Mouse (Mus musculus) hindbrain, postnatal 0 days (tissue): Measurements from ENCODE around the gene Idh3b. TPM values are rescaled to one million over a fixed set of nuclear protein-coding genes. Genes with fewer than 3 reads are reported as not detected.

Source experiments
- ATAC-seq: fragments of 200-750 bp; cut with Nextera tagmentation; 2 replicates; pipeline ENCODE4 v1.8.0; 2017; ENCODE audit warnings: mild to moderate bottlenecking, moderate TSS enrichment, moderate library complexity
- DNase-seq: peaks from one replicate; pipeline ENCODE4 v3.0.0-alpha.2; 2015; ENCODE audit warnings: low spot score
- H3K27ac ChIP-seq: fragments of 300-500 bp; sonication (generic); 2 replicates; pipeline ENCODE4 v1.5.1; 2014; ENCODE audit warnings: mild to moderate bottlenecking
- H3K27me3 ChIP-seq: fragments of 300-500 bp; sonication (generic); 2 replicates; pipeline ENCODE4 v1.6.1; 2014; ENCODE audit warnings: low read length, mixed read lengths; ENCODE audit not compliant: insufficient read depth
- H3K36me3 ChIP-seq: fragments of 300-500 bp; sonication (generic); 2 replicates; pipeline ENCODE4 v1.6.1; 2014; ENCODE audit warnings: low read length, mixed read lengths; ENCODE audit not compliant: insufficient read depth
- H3K4me1 ChIP-seq: fragments of 300-500 bp; sonication (generic); 2 replicates; pipeline ENCODE4 v1.6.1; 2014; ENCODE audit warnings: antibody characterized with exemption, low read length, mixed read lengths; ENCODE audit not compliant: insufficient read depth
- H3K4me2 ChIP-seq: fragments of 300-500 bp; sonication (generic); 2 replicates; pipeline ENCODE4 v1.6.1; 2014; ENCODE audit warnings: low read depth, mild to moderate bottlenecking, low read length, moderate library complexity, mixed read lengths
- H3K4me3 ChIP-seq: fragments of 300-500 bp; sonication (generic); 2 replicates; pipeline ENCODE4 v1.5.1; 2014; ENCODE audit warnings: low read length
- H3K9ac ChIP-seq: fragments of 300-500 bp; sonication (generic); replicated peaks from 2 replicates; pipeline ENCODE4 v1.6.1; 2014; ENCODE audit warnings: mild to moderate bottlenecking, low read length, moderate library complexity, mixed read lengths
- H3K9me3 ChIP-seq: fragments of 300-500 bp; sonication (generic); 2 replicates; pipeline ENCODE4 v1.6.1; 2016; ENCODE audit warnings: low read length, mixed read lengths
- CTCF ChIP-seq: IDR thresholded peaks from 2 replicates; pipeline ENCODE4 v1.5.1; 2016; ENCODE audit warnings: antibody characterized with exemption, control low read depth, low read depth
- WGBS: fragments of 180-500 bp; shearing (Covaris S2); extraction: QIAGEN DNeasy Blood & Tissue Kit; methylation state at CpG from one replicate; pipeline ENCODE4 v1.1.7; 2014; 5-methylcytosine and 5-hydroxymethylcytosine counted together
- polyA plus RNA-seq: library from polyadenylated mRNA; unstranded; fragments of >200 nt; fragmentation: Nextera tagmentation; extraction: Ambion mirVana; gene quantifications from 2 replicates; pipeline ENCODE4 v1.2.1, GENCODE M21; 2015
- total RNA-seq: library from RNA; depleted of rRNA; stranded (reverse); fragments of >200 nt; gene quantifications from 2 replicates; pipeline ENCODE4 v1.2.3, GENCODE M21; 2014

The Idh3b gene
- total and polyA plus RNA-seq, 2 experiments from 2014 or later: 161 to 215 TPM

- no peak overlapping the region for H3K4me2 ChIP-seq
- H3K9ac ChIP-seq: no peak overlapping the region
- DNase-seq: no peak
- peaks cover 6% of the 10 kb centered on the region for H3K4me1 ChIP-seq
- H3K36me3 ChIP-seq: no peaks in the 10 kb centered on the region
- no peaks in the 10 kb centered on the region for H3K9me3 ChIP-seq
- 66% methylated on average over 4 of the region's 4 CpGs for WGBS
- no peak overlapping the region for H3K4me3 ChIP-seq
- ATAC-seq: no peak
- no peak overlapping the region for H3K27ac ChIP-seq
- H3K27me3 ChIP-seq: no peaks in the 10 kb centered on the region
- TF ChIP-seq CTCF: no peak
Measured at GRCm38 (mm10) chr2:130289086-130289485, 4.7 kb upstream of the Idh3b start.

DNA sequence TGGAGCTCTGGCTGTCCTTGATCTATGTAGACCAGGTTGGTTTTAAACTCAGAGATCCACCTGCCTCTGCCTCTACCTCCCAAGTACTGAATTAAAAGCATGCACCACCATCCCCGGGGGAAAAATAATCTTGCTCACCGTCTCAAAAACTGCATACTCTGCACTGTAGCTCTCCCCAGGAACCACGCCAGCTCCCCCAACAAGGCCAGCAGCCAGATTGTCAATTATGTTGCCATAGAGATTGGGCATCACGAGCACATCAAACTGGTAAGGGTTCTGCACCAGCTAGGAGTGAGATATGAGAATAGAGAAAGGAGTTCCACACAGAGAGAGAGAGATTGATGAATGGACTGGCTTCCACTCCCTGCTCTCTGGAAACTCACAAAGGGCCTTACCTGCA lies 3.5 kb downstream of the Idh3b start:
- DNase-seq (no peak), ATAC-seq (no peak)
- Histone ChIP-seq H3K27me3 (no peaks in the 10 kb centered on the region), H3K4me2 (no peak overlapping the region), H3K4me3 (no peak overlapping the region), H3K27ac (no peak overlapping the region), H3K4me1 (peaks cover 10% of the 10 kb centered on the region), H3K9me3 (no peaks in the 10 kb centered on the region), H3K36me3 (peaks cover 49% of the 10 kb centered on the region), H3K9ac (no peak overlapping the region)
- no peak for TF ChIP-seq CTCF
- WGBS: 45% methylated on average over 4 of the region's 4 CpGs

GRCm38 (mm10) chr2:130280224-130280623 lies 4.1 kb downstream of the Idh3b start:
- no peak for DNase-seq

GRCm38 (mm10) chr2:130279600-130280091 lies 4.7 kb downstream of the Idh3b start:
- Histone ChIP-seq H3K9me3 (no peaks in the 10 kb centered on the region), H3K9ac (no peak overlapping the region), H3K4me3 (no peak overlapping the region), H3K4me2 (no peak overlapping the region), H3K4me1 (peaks cover 12% of the 10 kb centered on the region), H3K27ac (no peak overlapping the region), H3K36me3 (peaks cover 50% of the 10 kb centered on the region), H3K27me3 (no peaks in the 10 kb centered on the region)
- TF ChIP-seq CTCF: no peak
- 48% methylated on average over 8 of the region's 8 CpGs for WGBS
- DNase-seq: no peak
- ATAC-seq: no peak

More at GRCm38 (mm10) chr2:130280224-130280623, 4.1 kb downstream of the Idh3b start:
- no peak for TF ChIP-seq CTCF
- no peaks in the 10 kb centered on the region for H3K9me3 ChIP-seq
- H3K36me3 ChIP-seq: peaks cover 50% of the 10 kb centered on the region
- H3K9ac ChIP-seq: no peak overlapping the region
- no peak overlapping the region for H3K4me3 ChIP-seq
- WGBS: 68% methylated on average over 7 of the region's 7 CpGs
- H3K27ac ChIP-seq: no peak overlapping the region
- no peak overlapping the region for H3K4me2 ChIP-seq
- H3K4me1 ChIP-seq: peaks cover 15% of the 10 kb centered on the region
- no peaks in the 10 kb centered on the region for H3K27me3 ChIP-seq
- ATAC-seq: no peak

GRCm38 (mm10) chr2:130275649-130276048 lies 8.7 kb downstream of the Idh3b start:
- Histone ChIP-seq H3K4me1 (peaks cover 5% of the 10 kb centered on the region), H3K27ac (no peak overlapping the region), H3K36me3 (peaks cover 37% of the 10 kb centered on the region), H3K9ac (no peak overlapping the region), H3K4me2 (peak overlapping the region; percentile 87), H3K4me3 (peak overlapping the region; percentile 70), H3K27me3 (no peaks in the 10 kb centered on the region), H3K9me3 (no peaks in the 10 kb centered on the region)
- ATAC-seq (no peak), DNase-seq (peak; percentile 78)
- TF ChIP-seq CTCF: peak; percentile 78
- 44% methylated on average over 6 of the region's 6 CpGs for WGBS

DNA sequence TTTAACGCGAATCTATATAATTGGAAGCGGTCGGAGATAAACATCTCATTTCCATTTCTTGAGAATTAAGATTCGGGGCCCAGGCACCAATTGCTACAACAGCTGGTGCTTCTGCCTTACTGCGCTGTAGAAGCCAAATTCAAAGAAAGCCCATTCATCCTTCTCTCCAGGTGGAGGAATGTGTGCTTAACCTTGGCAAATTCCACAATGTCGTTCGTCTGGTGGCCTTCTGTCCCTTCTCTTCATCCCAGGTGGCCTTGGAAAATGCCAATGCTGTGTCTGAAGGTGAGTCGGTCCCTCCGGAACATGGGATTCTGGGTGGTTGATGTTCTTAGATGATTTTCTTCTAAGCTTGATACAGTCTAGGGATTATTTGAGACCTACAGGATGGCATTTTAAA lies 9.5 kb downstream of the Idh3b start:
- DNase-seq (no peak), ATAC-seq (no peak)
- peak overlapping the region; percentile 96 for H3K27ac ChIP-seq
- H3K9me3 ChIP-seq: no peaks in the 10 kb centered on the region
- no peak for TF ChIP-seq CTCF
- peaks cover 30% of the 10 kb centered on the region for H3K36me3 ChIP-seq
- H3K4me3 ChIP-seq: peak overlapping the region; percentile 70
- H3K4me1 ChIP-seq: peaks cover 5% of the 10 kb centered on the region
- 1% methylated on average over 10 of the region's 10 CpGs for WGBS
- peak overlapping the region; percentile 87 for H3K4me2 ChIP-seq
- H3K27me3 ChIP-seq: no peaks in the 10 kb centered on the region
- peak overlapping the region; percentile 83 for H3K9ac ChIP-seq

DNA sequence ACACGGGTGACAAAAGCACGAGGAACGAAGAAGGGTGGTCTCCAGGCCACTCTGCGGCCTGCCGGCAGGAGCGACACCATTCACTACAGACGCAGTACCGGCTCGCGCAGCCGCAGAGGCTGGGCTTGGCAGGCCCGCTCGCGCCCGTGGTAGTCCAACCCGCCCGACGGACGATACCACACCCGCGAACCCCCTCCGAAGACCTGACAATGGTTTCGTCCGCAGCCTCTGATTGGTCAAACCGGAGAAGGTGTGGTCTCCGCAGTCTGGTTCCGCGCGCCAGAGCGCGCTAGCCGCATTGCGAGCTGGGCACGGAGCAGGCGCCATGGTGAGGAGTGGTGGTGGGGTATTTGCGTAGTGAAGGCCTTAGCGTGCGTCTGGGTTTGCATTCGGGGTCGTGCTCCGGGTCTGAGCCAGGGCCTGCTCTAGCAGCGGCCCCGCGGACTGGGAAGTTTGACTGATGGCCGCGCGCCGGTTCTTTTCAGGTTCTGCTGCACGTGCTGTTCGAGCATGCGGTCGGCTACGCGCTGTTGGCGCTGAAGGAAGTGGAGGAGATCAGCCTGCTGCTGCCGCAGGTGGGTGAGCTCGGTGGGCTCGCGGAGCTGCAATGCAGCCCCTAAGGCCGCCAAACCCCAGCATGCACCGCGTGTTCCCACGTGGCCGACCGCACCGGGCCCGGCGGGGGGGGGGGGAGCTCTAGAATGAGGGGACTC lies 10.0 kb downstream of the Idh3b start, which contains the start of gene Nop56:
Gene Nop56, plus strand, starts transcription at position 282 of the 713 bp plus-strand sequence.
- H3K4me3 ChIP-seq: peak within 1 kb of the TSS; percentile 70
- peak within 1 kb of the TSS; percentile 83 for H3K9ac ChIP-seq
- DNase-seq (peak; percentile 99), ATAC-seq (peak; percentile 97)
- H3K9me3 ChIP-seq: no peaks in the 10 kb centered on the region
- peaks cover 25% of the 10 kb centered on the region for H3K36me3 ChIP-seq
- H3K27me3 ChIP-seq: no peaks in the 10 kb centered on the region
- peak within 1 kb of the TSS; percentile 87 for H3K4me2 ChIP-seq
- peak; percentile 35; the same call in 1 of the 2 replicates for TF ChIP-seq CTCF
- H3K4me1 ChIP-seq: peaks cover 5% of the 10 kb centered on the region
- WGBS: under 1% methylated on average over 68 of the region's 68 CpGs
- peak within 1 kb of the TSS; percentile 96 for H3K27ac ChIP-seq
